Mouse (Mus musculus) bone marrow macrophage, adult 2 months (primary cell): ENCODE measurements at regions not wholly inside any gene's neighbourhood (a gene's known extent, or its start where the extent isn't known, plus 50 kb on each side); places are given as distances from the start of the nearest gene placed in this dataset.

Source experiments
- CTCF ChIP-seq: IDR thresholded peaks from 2 replicates; pipeline ENCODE4 v1.5.1; 2012; ENCODE audit warnings: low read depth, mild to moderate bottlenecking, low read length, moderate library complexity
- POLR2A ChIP-seq: IDR thresholded peaks from 2 replicates; pipeline ENCODE4 v1.6.1; 2012; ENCODE audit warnings: mild to moderate bottlenecking, low read depth, low read length, borderline replicate concordance

DNA sequence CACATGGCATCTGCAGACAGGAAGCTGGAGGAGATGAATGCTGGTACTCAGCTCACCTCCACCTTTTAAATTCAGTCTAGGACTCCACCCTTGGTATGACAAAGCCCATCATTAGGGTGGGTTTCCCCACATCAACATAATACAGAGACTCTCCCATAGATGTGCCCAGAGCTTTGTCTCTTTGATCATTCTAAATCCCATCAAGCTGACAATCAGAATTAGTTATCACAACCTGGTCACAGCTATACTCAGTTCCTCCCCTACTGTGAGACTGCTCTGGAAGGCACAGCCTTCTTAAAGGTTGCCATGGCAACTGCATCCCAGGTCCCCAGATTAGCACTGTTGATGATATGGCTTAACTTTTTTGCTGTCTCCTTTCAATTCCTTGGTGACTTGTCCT is 184.3 kb upstream of the Tbx3 start:
- TF ChIP-seq POLR2A (no peak), CTCF (no peak)
